Mouse (Mus musculus) mammary gland, adult 2 months (tissue): ENCODE measurements around the gene Fam120a. TPM values are rescaled to one million over a fixed set of nuclear protein-coding genes. Genes with fewer than 3 reads are reported as not detected.

Experiments
- polyA plus RNA-seq: library from polyadenylated mRNA; depleted of rRNA; stranded (reverse); fragments of >200 nt; gene quantifications from 2 replicates; pipeline ENCODE4 v1.2.3, GENCODE M21; 2012; ENCODE audit warnings: low replicate concordance; rRNA removed

Gene Fam120a
- polyA plus RNA-seq = 76.8 and 78.1 TPM in 2 replicates

GRCm38 (mm10) chr13:48967956-48968749 is at the start of gene Fam120a:
Gene Fam120a (minus strand): TSS chr13:48968017.

GRCm38 (mm10) chr13:48870771-48871731 is 96.8 kb downstream of the Fam120a start, which contains the start of gene Phf2:
Gene Phf2 (minus strand): TSS chr13:48871119.

Other genes with a start within 250 kb of the Fam120a start
- gene Phf2, start 96.9 kb downstream of the Fam120a start, polyA plus RNA-seq = 14.1 and 21.7 TPM in 2 replicates
- 6.4 and 8.0 TPM in 2 replicates for gene Wnk2, start 180.0 kb upstream of the Fam120a start, polyA plus RNA-seq
- gene Ninj1, start 219.5 kb upstream of the Fam120a start, polyA plus RNA-seq = 209 and 258 TPM in 2 replicates
- gene Card19, start 248.0 kb upstream of the Fam120a start, polyA plus RNA-seq = 142 and 192 TPM in 2 replicates